Mouse (Mus musculus) embryonic facial prominence, embryonic 11.5 days (tissue): ENCODE data around the gene C1qtnf1. TPM values are rescaled to one million over a fixed set of nuclear protein-coding genes. Genes with fewer than 3 reads are reported as not detected.

Experiments
- ATAC-seq: fragments of 200-750 bp; cut with Nextera tagmentation; replicated peaks from 2 replicates; pipeline ENCODE4 v1.8.0; 2017; ENCODE audit warnings: low read depth; ENCODE audit not compliant: insufficient number of reproducible peaks, low FRiP score, low TSS enrichment
- DNase-seq: peaks from one replicate; pipeline ENCODE4 v3.0.0-alpha.2; 2015; ENCODE audit warnings: low spot score
- H3K27ac ChIP-seq: fragments of 300-500 bp; sonication (generic); replicated peaks from 2 replicates; pipeline ENCODE4 v1.5.1; 2014; ENCODE audit warnings: mild to moderate bottlenecking, low read depth, low read length, control low read depth
- H3K27me3 ChIP-seq: fragments of 300-500 bp; sonication (generic); 2 replicates; pipeline ENCODE4 v1.6.1; 2014; ENCODE audit warnings: mild to moderate bottlenecking, low read length, moderate library complexity, mixed read lengths; ENCODE audit not compliant: control insufficient read depth, insufficient read depth
- H3K36me3 ChIP-seq: fragments of 300-500 bp; sonication (generic); replicated peaks from 2 replicates; pipeline ENCODE4 v1.6.1; 2014; ENCODE audit warnings: low read depth, mild to moderate bottlenecking, low read length, moderate library complexity, mixed read lengths; ENCODE audit not compliant: control insufficient read depth, insufficient read depth
- H3K4me1 ChIP-seq: fragments of 300-500 bp; sonication (generic); 2 replicates; pipeline ENCODE4 v1.6.1; 2014; ENCODE audit warnings: low read length, mixed read lengths; ENCODE audit not compliant: control insufficient read depth, insufficient read depth
- H3K4me2 ChIP-seq: fragments of 300-500 bp; sonication (generic); 2 replicates; pipeline ENCODE4 v1.6.1; 2014; ENCODE audit warnings: low read depth, mild to moderate bottlenecking, control low read depth, low read length, moderate library complexity
- H3K4me3 ChIP-seq: fragments of 300-500 bp; sonication (generic); 2 replicates; pipeline ENCODE4 v1.5.1; 2014; ENCODE audit warnings: low read depth, low read length, control low read depth
- H3K9ac ChIP-seq: fragments of 300-500 bp; sonication (generic); replicated peaks from 2 replicates; pipeline ENCODE4 v1.6.1; 2014; ENCODE audit warnings: mild to moderate bottlenecking, control low read depth, low read length
- H3K9me3 ChIP-seq: fragments of 300-500 bp; sonication (generic); replicated peaks from 2 replicates; pipeline ENCODE4 v1.6.1; 2016; ENCODE audit warnings: mild to moderate bottlenecking, low read length, inconsistent platforms, mixed read lengths; ENCODE audit not compliant: control insufficient read depth
- WGBS: fragments of 180-500 bp; shearing (Covaris S2); extraction: QIAGEN DNeasy Blood & Tissue Kit; methylation state at CpG from one replicate; pipeline ENCODE4 v1.1.7; 2014; 5-methylcytosine and 5-hydroxymethylcytosine counted together
- polyA plus RNA-seq: library from polyadenylated mRNA; unstranded; fragments of >200 nt; fragmentation: Nextera tagmentation; extraction: Ambion mirVana; gene quantifications from 2 replicates; pipeline ENCODE4 v1.2.1, GENCODE M21; 2014

The C1qtnf1 gene
- polyA plus RNA-seq, 1 experiment from 2014 or later = 5.0 TPM

- no peak overlapping the region for H3K4me3 ChIP-seq
- H3K36me3 ChIP-seq = no peaks in the 10 kb centered on the region
- no peak overlapping the region for H3K9ac ChIP-seq
- H3K27ac ChIP-seq = no peak overlapping the region
- WGBS = 88% methylated on average over 8 of the region's 8 CpGs
- no peak for ATAC-seq
- H3K4me1 ChIP-seq = no peaks in the 10 kb centered on the region; the same call in 1 of the 2 replicates
- H3K9me3 ChIP-seq = no peaks in the 10 kb centered on the region
- no peak for DNase-seq
- no peak overlapping the region for H3K4me2 ChIP-seq
- H3K27me3 ChIP-seq = no peaks in the 10 kb centered on the region
Measured at GRCm38 (mm10) chr11:118484169-118484568, 56.2 kb downstream of the C1qtnf1 start.

- Histone ChIP-seq H3K36me3 (no peaks in the 10 kb centered on the region), H3K4me1 (peaks cover 3% of the 10 kb centered on the region), H3K27ac (no peak overlapping the region), H3K4me2 (no peak overlapping the region), H3K4me3 (no peak overlapping the region), H3K9ac (no peak overlapping the region), H3K27me3 (no peaks in the 10 kb centered on the region), H3K9me3 (no peaks in the 10 kb centered on the region)
- DNase-seq = no peak
- WGBS = 57% methylated on average over 11 of the region's 11 CpGs
- no peak for ATAC-seq
Measured at GRCm38 (mm10) chr11:118485338-118485737, 57.3 kb downstream of the C1qtnf1 start.

GRCm38 (mm10) chr11:118485780-118486179, 57.8 kb downstream of the C1qtnf1 start:
- 78% methylated on average over 3 of the region's 3 CpGs for WGBS
- ATAC-seq (no peak), DNase-seq (no peak)
- Histone ChIP-seq H3K27me3 (no peaks in the 10 kb centered on the region), H3K4me3 (no peak overlapping the region), H3K36me3 (no peaks in the 10 kb centered on the region), H3K9me3 (no peaks in the 10 kb centered on the region), H3K9ac (no peak overlapping the region), H3K27ac (no peak overlapping the region), H3K4me1 (peaks cover 7% of the 10 kb centered on the region), H3K4me2 (no peak overlapping the region)

GRCm38 (mm10) chr11:118486281-118486680, 58.3 kb downstream of the C1qtnf1 start:
- Histone ChIP-seq H3K36me3 (no peaks in the 10 kb centered on the region), H3K4me1 (peaks cover 8% of the 10 kb centered on the region), H3K4me3 (no peak overlapping the region), H3K27ac (no peak overlapping the region), H3K9ac (no peak overlapping the region), H3K27me3 (no peaks in the 10 kb centered on the region), H3K4me2 (no peak overlapping the region), H3K9me3 (no peaks in the 10 kb centered on the region)
- DNase-seq (no peak), ATAC-seq (no peak)
- 85% methylated on average over 6 of the region's 6 CpGs for WGBS

- no peak for DNase-seq
Measured at GRCm38 (mm10) chr11:118486881-118487772, 59.1 kb downstream of the C1qtnf1 start.

GRCm38 (mm10) chr11:118488191-118488906, 60.3 kb downstream of the C1qtnf1 start:
- Histone ChIP-seq H3K27me3 (no peaks in the 10 kb centered on the region), H3K9me3 (no peaks in the 10 kb centered on the region), H3K4me1 (peaks cover 8% of the 10 kb centered on the region), H3K9ac (no peak overlapping the region), H3K4me2 (no peak overlapping the region), H3K4me3 (no peak overlapping the region), H3K36me3 (no peaks in the 10 kb centered on the region), H3K27ac (no peak overlapping the region)
- no peak for DNase-seq
- no peak for ATAC-seq
- 76% methylated on average over 8 of the region's 8 CpGs for WGBS

More at GRCm38 (mm10) chr11:118486881-118487772, 59.1 kb downstream of the C1qtnf1 start:
- Histone ChIP-seq H3K36me3 (no peaks in the 10 kb centered on the region), H3K4me1 (peaks cover 8% of the 10 kb centered on the region), H3K9me3 (no peaks in the 10 kb centered on the region), H3K4me2 (no peak overlapping the region), H3K9ac (no peak overlapping the region), H3K4me3 (no peak overlapping the region), H3K27ac (no peak overlapping the region), H3K27me3 (no peaks in the 10 kb centered on the region)
- no peak for ATAC-seq
- WGBS = 87% methylated on average over 29 of the region's 29 CpGs

GRCm38 (mm10) chr11:118488907-118489270, 60.9 kb downstream of the C1qtnf1 start:
- ATAC-seq (no peak), DNase-seq (no peak)
- H3K4me2 ChIP-seq = no peak overlapping the region
- H3K27me3 ChIP-seq = no peaks in the 10 kb centered on the region
- peaks cover 8% of the 10 kb centered on the region for H3K4me1 ChIP-seq
- no peaks in the 10 kb centered on the region for H3K9me3 ChIP-seq
- no peaks in the 10 kb centered on the region for H3K36me3 ChIP-seq
- WGBS = 82% methylated on average over 12 of the region's 12 CpGs
- H3K27ac ChIP-seq = no peak overlapping the region
- no peak overlapping the region for H3K9ac ChIP-seq
- no peak overlapping the region for H3K4me3 ChIP-seq
